Mouse (Mus musculus) limb, embryonic 13.5 days (tissue): Measurements from ENCODE around the gene 1500011B03Rik. TPM values are rescaled to one million over a fixed set of nuclear protein-coding genes. Genes with fewer than 3 reads are reported as not detected.

Experiments used
- ATAC-seq: fragments of 200-750 bp; cut with Nextera tagmentation; 2 replicates; pipeline ENCODE4 v1.8.0; 2017; ENCODE audit warnings: low read depth, moderate number of reproducible peaks, moderate TSS enrichment; ENCODE audit not compliant: low FRiP score
- H3K27ac ChIP-seq: fragments of 300-500 bp; sonication (generic); 2 replicates; pipeline ENCODE4 v1.5.1; 2015; ENCODE audit warnings: inconsistent platforms, mild to moderate bottlenecking, moderate library complexity
- H3K27me3 ChIP-seq: fragments of 300-500 bp; sonication (generic); 2 replicates; pipeline ENCODE4 v1.6.1; 2015; ENCODE audit warnings: mild to moderate bottlenecking, inconsistent platforms
- H3K36me3 ChIP-seq: fragments of 300-500 bp; sonication (generic); 2 replicates; pipeline ENCODE4 v1.6.1; 2015; ENCODE audit warnings: inconsistent platforms, mild to moderate bottlenecking, moderate library complexity
- H3K4me1 ChIP-seq: fragments of 300-500 bp; sonication (generic); 2 replicates; pipeline ENCODE4 v1.6.1; 2015; ENCODE audit warnings: inconsistent platforms
- H3K4me2 ChIP-seq: fragments of 300-500 bp; sonication (generic); replicated peaks from 2 replicates; pipeline ENCODE4 v1.6.1; 2015; ENCODE audit warnings: inconsistent platforms, mild to moderate bottlenecking, moderate library complexity
- H3K4me3 ChIP-seq: fragments of 300-500 bp; sonication (generic); 2 replicates; pipeline ENCODE4 v1.5.1; 2015; ENCODE audit warnings: moderate library complexity, mild to moderate bottlenecking, inconsistent platforms
- H3K9ac ChIP-seq: fragments of 300-500 bp; sonication (generic); 2 replicates; pipeline ENCODE4 v1.6.1; 2015; ENCODE audit warnings: mild to moderate bottlenecking, inconsistent platforms
- H3K9me3 ChIP-seq: fragments of 300-500 bp; sonication (generic); 2 replicates; pipeline ENCODE4 v1.6.1; 2016; ENCODE audit warnings: inconsistent platforms
- WGBS: fragments of 180-500 bp; shearing (Covaris S2); methylation state at CpG from one replicate; pipeline ENCODE4 v1.1.7; 2015; 5-methylcytosine and 5-hydroxymethylcytosine counted together
- polyA plus RNA-seq: library from polyadenylated mRNA; unstranded; fragments of >200 nt; fragmentation: Nextera tagmentation; extraction: Ambion mirVana; gene quantifications from 2 replicates; pipeline ENCODE4 v1.2.1, GENCODE M21; 2015

Gene 1500011B03Rik
- polyA plus RNA-seq, 1 experiment from 2014 or later: 93.9 TPM

GRCm38 (mm10) chr5:114775056-114775979 lies 48.0 kb downstream of the 1500011B03Rik start, which contains the start of gene Git2:
Git2 (minus strand) TSS chr5:114775517.
- no peak for ATAC-seq
- Histone ChIP-seq H3K4me1 (peaks cover 33% of the 10 kb centered on the region), H3K9ac (peak within 1 kb of the TSS; percentile 95), H3K9me3 (no peaks in the 10 kb centered on the region), H3K36me3 (no peaks in the 10 kb centered on the region), H3K27me3 (no peaks in the 10 kb centered on the region), H3K4me2 (peak within 1 kb of the TSS; percentile 93), H3K4me3 (peak within 1 kb of the TSS; percentile 100), H3K27ac (peak within 1 kb of the TSS; percentile 91)
- under 1% methylated on average over 55 of the region's 63 CpGs for WGBS

- WGBS: under 1% methylated on average over 68 of the region's 73 CpGs
- Histone ChIP-seq H3K4me3 (peak within 1 kb of the TSS; percentile 100), H3K27ac (peak within 1 kb of the TSS; percentile 91), H3K27me3 (no peaks in the 10 kb centered on the region), H3K4me2 (peak within 1 kb of the TSS; percentile 93), H3K36me3 (no peaks in the 10 kb centered on the region), H3K9me3 (no peaks in the 10 kb centered on the region), H3K4me1 (peaks cover 33% of the 10 kb centered on the region), H3K9ac (peak within 1 kb of the TSS; percentile 95)
- ATAC-seq: peak; percentile 88
These were observed 48.7 kb downstream of the 1500011B03Rik start, which contains the start of gene Ankrd13a for GRCm38 (mm10) chr5:114774403-114775051. Ankrd13a (plus strand) TSS chr5:114774677.

GRCm38 (mm10) chr5:114773780-114774179 lies 49.5 kb downstream of the 1500011B03Rik start:
- Histone ChIP-seq H3K9me3 (no peaks in the 10 kb centered on the region), H3K36me3 (no peaks in the 10 kb centered on the region), H3K4me3 (peak overlapping the region; percentile 100), H3K4me2 (peak overlapping the region; percentile 93), H3K9ac (peak overlapping the region; percentile 95), H3K27ac (peak overlapping the region; percentile 91), H3K4me1 (peaks cover 33% of the 10 kb centered on the region), H3K27me3 (no peaks in the 10 kb centered on the region)
- ATAC-seq: no peak
- whole genome bisulfite sequencing: 3% methylated on average over 11 of the region's 11 CpGs

GRCm38 (mm10) chr5:114773211-114773710 lies 50.0 kb downstream of the 1500011B03Rik start:
- Histone ChIP-seq H3K4me3 (peak overlapping the region; percentile 100), H3K4me2 (peak overlapping the region; percentile 93), H3K4me1 (peaks cover 33% of the 10 kb centered on the region), H3K9ac (peak overlapping the region; percentile 95), H3K9me3 (no peaks in the 10 kb centered on the region), H3K36me3 (no peaks in the 10 kb centered on the region), H3K27ac (peak overlapping the region; percentile 91), H3K27me3 (no peaks in the 10 kb centered on the region)
- ATAC-seq: peak; percentile 81
- WGBS: 0% methylated on average over 47 of the region's 52 CpGs

GRCm38 (mm10) chr5:114772456-114773203 lies 50.6 kb downstream of the 1500011B03Rik start:
- Histone ChIP-seq H3K9ac (peak overlapping the region; percentile 94), H3K27me3 (no peaks in the 10 kb centered on the region), H3K9me3 (no peaks in the 10 kb centered on the region), H3K36me3 (no peaks in the 10 kb centered on the region), H3K4me1 (peaks cover 33% of the 10 kb centered on the region), H3K27ac (peak overlapping the region; percentile 72; the same call in 1 of the 2 replicates), H3K4me3 (peak overlapping the region; percentile 100), H3K4me2 (peak overlapping the region; percentile 93)
- peak; percentile 35 for ATAC-seq
- WGBS: 2% methylated on average over 35 of the region's 57 CpGs

- no peak for ATAC-seq
- no peaks in the 10 kb centered on the region for H3K27me3 ChIP-seq
- H3K27ac ChIP-seq: no peak overlapping the region
- 74% methylated on average over 8 of the region's 8 CpGs for WGBS
- H3K4me1 ChIP-seq: peaks cover 33% of the 10 kb centered on the region
- peak overlapping the region; percentile 100 for H3K4me3 ChIP-seq
- no peaks in the 10 kb centered on the region for H3K36me3 ChIP-seq
- H3K9me3 ChIP-seq: no peaks in the 10 kb centered on the region
- H3K9ac ChIP-seq: peak overlapping the region; percentile 94
- peak overlapping the region; percentile 93 for H3K4me2 ChIP-seq
These were observed 51.5 kb downstream of the 1500011B03Rik start for GRCm38 (mm10) chr5:114771796-114772195.

GRCm38 (mm10) chr5:114769786-114770185 lies 53.5 kb downstream of the 1500011B03Rik start:
- Histone ChIP-seq H3K9ac (no peak overlapping the region; the same call in 1 of the 2 replicates), H3K4me1 (peaks cover 17% of the 10 kb centered on the region), H3K27ac (no peak overlapping the region), H3K27me3 (no peaks in the 10 kb centered on the region), H3K9me3 (no peaks in the 10 kb centered on the region), H3K4me3 (no peak overlapping the region), H3K36me3 (peaks cover 14% of the 10 kb centered on the region), H3K4me2 (no peak overlapping the region)
- 92% methylated on average over 8 of the region's 8 CpGs for WGBS
- no peak for ATAC-seq

- Histone ChIP-seq H3K9ac (no peak overlapping the region), H3K4me1 (peaks cover 14% of the 10 kb centered on the region), H3K36me3 (peaks cover 39% of the 10 kb centered on the region), H3K4me2 (no peak overlapping the region), H3K9me3 (no peaks in the 10 kb centered on the region), H3K4me3 (no peak overlapping the region), H3K27me3 (no peaks in the 10 kb centered on the region), H3K27ac (no peak overlapping the region)
- no peak for ATAC-seq
- 88% methylated on average over 7 of the region's 7 CpGs for WGBS
These were observed 56.1 kb downstream of the 1500011B03Rik start for GRCm38 (mm10) chr5:114767185-114767584.

- 94% methylated on average over 8 of the region's 8 CpGs for WGBS
- peaks cover 9% of the 10 kb centered on the region for H3K4me1 ChIP-seq
- peaks cover 44% of the 10 kb centered on the region for H3K36me3 ChIP-seq
- H3K9me3 ChIP-seq: no peaks in the 10 kb centered on the region
- H3K4me2 ChIP-seq: no peak overlapping the region
- no peak for ATAC-seq
- H3K27me3 ChIP-seq: no peaks in the 10 kb centered on the region
- no peak overlapping the region for H3K4me3 ChIP-seq
- no peak overlapping the region for H3K27ac ChIP-seq
- no peak overlapping the region for H3K9ac ChIP-seq
These were observed 56.6 kb downstream of the 1500011B03Rik start for GRCm38 (mm10) chr5:114766686-114767085.

GRCm38 (mm10) chr5:114764812-114765735 lies 58.2 kb downstream of the 1500011B03Rik start:
- ATAC-seq: no peak
- no peak overlapping the region for H3K4me3 ChIP-seq
- H3K4me2 ChIP-seq: no peak overlapping the region
- H3K4me1 ChIP-seq: no peaks in the 10 kb centered on the region
- 88% methylated on average over 18 of the region's 18 CpGs for WGBS
- no peaks in the 10 kb centered on the region for H3K27me3 ChIP-seq
- H3K9me3 ChIP-seq: no peaks in the 10 kb centered on the region
- no peak overlapping the region for H3K27ac ChIP-seq
- H3K36me3 ChIP-seq: peaks cover 60% of the 10 kb centered on the region
- no peak overlapping the region for H3K9ac ChIP-seq

GRCm38 (mm10) chr5:114761980-114762379 lies 61.3 kb downstream of the 1500011B03Rik start:
- H3K4me3 ChIP-seq: no peak overlapping the region
- H3K9ac ChIP-seq: no peak overlapping the region
- peaks cover 89% of the 10 kb centered on the region for H3K36me3 ChIP-seq
- no peaks in the 10 kb centered on the region for H3K27me3 ChIP-seq
- WGBS: 89% methylated on average over 8 of the region's 8 CpGs
- no peaks in the 10 kb centered on the region for H3K4me1 ChIP-seq
- no peak for ATAC-seq
- H3K4me2 ChIP-seq: no peak overlapping the region
- H3K27ac ChIP-seq: no peak overlapping the region
- no peaks in the 10 kb centered on the region for H3K9me3 ChIP-seq
